Mouse (Mus musculus) spleen, adult 18-20 months (tissue): ENCODE data around the gene Thoc2.
"Not testable (repeated sequence)": the region's sequence is repeated elsewhere in the genome, so short reads cannot be mapped to it uniquely, and the experiment has no call there.

ENCODE experiments used
- DNase-seq, 2 experiments: peaks; one replicate each; pipeline ENCODE4 v3.0.0; 2022; ENCODE audit warnings: mixed read lengths in 2 of 2

Gene Thoc2

DNA sequence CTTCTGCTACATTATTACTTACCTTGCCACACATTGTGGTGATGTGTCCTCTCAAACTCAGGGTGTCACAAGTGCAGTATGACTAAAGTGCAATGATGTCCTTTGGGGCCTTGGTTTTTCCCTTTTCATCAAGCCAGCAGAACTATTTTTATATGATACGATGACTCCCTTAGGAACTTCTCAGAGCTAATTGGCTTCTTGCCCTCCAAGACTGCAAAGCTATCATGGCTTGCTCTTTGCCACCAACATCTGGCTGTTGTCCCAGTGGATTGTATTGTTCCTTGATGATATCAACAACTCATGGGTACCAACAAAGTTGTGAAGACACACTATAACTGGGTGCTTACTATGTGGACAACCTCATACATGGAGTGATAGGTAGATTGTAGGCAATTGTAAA lies at the start of gene Thoc2:
Gene Thoc2 (minus strand): TSS at position 101 of the 400 bp plus-strand sequence.
- no peak for DNase-seq

DNA sequence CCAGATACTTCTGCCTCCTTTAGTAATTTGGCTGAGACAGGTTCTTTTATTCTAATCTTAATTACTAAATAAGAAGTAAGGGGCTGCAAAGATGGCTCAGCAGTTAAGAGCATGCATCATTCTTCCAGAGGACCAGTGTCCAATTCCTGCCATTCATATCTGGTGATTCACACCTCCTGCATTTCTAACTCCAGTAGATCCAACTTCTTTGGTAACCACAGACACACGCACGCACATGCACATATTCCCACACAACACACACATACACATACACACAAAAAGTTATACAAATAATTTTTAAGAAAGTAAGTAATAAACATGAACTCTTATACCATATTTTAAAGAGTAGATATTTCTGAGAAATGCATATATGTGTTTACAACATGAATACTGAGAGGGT lies 49.6 kb upstream of the Thoc2 start:
- DNase-seq, result no peak

- DNase-seq, result no peak
Measured at GRCm38 (mm10) chrX:41969341-41969740, 48.9 kb upstream of the Thoc2 start.

GRCm38 (mm10) chrX:41957161-41957560 lies 36.7 kb upstream of the Thoc2 start:
- peak in 1 of 2 experiments; percentile 9 for DNase-seq

GRCm38 (mm10) chrX:41941840-41942239 lies 21.4 kb upstream of the Thoc2 start:
- no peak for DNase-seq

DNA sequence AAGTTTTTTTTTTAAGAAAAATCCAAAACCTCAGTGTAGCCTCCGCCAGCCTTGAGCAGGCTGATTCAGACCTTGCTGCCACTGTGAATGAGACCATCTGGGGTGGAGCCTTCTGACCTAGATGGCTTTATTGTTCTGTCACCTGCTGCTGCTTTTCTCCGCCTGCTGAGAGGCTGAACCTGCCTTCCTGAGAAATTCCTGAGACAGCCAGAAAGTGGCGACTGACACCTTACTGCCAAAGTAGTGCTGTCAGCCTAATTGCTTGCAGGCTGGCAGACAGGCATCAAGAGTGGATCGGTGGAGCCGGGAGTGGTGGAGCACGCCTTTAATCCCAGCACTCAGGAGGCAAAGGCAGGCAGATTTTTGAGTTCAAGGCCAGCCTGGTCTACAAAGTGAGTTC lies 11.3 kb upstream of the Thoc2 start:
- not testable (repeated sequence) for DNase-seq

DNA sequence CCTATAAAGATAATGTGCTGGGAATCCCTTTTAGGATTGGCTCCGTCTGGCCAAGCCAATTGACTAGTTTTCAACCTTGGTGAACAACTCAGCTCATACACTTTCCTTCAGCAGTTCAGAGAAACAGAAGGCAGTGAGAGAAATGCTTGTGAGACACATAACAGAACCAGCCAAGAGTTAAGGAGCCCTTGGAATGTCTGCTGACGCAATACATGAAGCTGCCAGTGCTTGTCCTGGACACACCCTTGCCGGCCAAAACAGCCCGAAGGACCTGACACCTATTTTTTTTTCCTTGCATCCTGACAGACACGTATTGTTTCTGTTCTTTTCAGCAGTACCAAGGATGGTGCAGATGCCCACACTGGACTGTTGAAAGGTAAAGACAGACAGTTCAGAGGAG lies 4.2 kb upstream of the Thoc2 start:
- no peak for DNase-seq

DNA sequence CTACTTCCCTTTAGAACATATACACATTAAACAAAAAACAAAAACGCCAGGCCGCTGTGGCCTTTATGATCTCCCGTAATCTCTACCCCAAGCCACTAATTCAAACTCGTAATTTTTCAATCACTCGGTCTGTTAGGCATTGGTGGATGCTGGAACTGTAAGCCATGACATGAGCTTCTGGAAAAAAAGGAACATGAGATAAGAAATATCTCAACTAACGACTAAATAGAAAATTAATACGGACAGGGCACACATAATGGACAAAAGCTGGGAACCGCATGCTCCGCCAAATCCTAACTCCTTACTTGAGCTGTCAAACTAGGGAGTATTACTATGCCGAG lies 8.4 kb downstream of the Thoc2 start:
- DNase-seq, result peak in 1 of 2 experiments; percentile 1

DNA sequence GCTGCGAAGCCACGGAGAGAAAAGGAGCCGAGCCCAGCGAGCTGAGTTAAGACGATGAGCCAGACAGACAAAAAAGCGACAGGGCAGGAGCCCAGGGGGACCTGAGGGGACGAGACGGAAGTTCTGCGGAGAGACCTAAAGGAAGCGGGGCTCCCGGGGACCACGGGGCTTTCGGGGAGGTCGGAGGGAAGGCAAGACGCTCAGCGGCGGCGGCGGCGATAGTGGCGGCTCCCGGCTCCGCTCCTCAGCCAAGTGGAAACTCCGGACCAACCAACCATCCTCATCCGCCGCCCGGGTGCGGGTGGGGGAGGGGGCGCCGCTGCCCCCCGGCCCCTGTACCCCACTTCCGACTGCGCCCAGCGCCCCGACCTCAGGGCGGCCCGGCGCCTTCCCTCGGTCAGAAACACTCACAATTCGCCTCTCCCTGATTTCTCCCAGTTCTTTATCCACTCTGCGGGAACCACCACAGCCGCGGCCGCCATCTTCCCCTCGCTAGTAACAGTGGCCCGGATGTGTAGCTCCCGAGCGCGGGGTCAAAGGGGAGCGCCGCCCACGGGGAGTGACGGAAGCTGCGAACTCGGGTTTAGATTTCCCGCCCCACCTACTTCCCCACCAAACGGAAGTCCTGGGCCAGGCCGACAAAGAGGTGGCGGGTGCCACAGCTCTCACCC lies 8.9 kb downstream of the Thoc2 start:
- DNase-seq, result peak; percentile 81 to 84

DNA sequence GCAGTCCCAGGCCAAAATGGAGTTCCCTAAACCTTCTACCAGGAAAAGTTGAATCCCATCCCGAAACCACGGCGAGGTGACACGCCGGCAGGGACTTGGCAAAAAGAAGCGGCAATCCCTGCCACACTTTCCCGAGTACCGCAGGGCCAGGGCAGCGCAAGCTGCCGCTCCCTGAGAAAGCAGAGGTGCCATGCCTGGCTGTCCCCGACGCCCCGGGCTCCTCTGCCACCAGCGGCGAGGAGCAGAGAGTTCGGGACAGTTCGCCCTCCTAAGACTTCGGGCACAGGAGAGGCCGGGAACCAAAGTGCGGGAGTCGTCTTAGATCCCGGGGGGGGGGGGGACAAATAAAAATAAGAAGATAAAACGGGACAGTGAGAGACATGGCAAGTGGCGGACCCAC lies 9.5 kb downstream of the Thoc2 start:
- peak; percentile 5 to 7 for DNase-seq

- DNase-seq, result no peak
Measured at GRCm38 (mm10) chrX:41910471-41910870, 10.0 kb downstream of the Thoc2 start.

DNA sequence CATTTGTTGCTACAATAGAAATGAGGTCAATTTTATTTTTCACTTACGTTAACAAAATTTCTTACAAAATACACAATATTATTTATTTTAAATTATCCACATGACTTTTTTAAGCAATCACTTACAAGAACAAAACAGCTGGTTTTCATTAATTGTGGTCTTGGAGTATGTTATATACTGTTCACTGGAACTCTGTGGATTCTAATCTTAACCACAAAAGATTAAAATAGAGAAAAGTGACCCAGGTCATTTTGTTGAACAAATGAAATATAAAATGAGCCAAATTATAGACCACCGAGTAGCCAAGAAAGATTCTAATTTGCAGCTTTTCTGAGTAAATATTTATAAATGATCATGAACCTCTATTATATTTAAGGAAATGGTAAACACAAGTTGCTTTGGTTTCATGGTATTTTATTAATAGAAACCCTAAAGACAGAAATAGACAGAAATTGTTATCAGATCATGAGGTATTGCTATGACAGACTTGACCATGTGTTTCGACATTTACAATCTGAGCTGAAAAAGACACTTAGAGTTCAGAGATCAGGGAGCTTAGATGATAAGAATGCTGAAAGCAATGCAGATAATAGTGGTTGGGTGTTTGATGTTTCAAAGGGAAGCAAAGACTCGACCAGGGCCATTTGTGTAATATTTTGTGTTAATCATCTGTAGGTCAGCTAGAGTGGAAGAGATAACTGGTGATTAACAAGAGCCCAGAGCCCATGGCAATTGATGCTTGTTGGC lies 35.5 kb downstream of the Thoc2 start:
- no peak for DNase-seq

DNA sequence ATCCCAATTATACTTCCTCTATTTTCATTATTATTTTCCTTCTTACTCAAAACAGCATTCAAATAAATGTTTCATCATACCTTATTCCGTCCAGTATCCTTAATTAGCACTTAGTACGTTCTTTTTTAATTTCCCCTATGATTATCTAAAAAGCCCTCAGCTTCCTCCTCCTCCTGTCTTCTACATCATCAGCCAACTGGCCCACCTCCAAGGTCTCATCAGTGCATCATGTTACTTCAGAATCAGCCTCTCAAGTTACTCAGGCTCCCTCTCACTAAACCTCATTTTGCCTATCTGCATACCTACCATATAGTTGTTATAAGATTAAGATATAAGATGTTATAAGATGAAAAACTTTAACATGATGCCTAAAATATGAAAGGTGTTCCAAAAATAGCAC lies 43.9 kb downstream of the Thoc2 start:
- DNase-seq, result no peak

GRCm38 (mm10) chrX:41837823-41838222 lies 82.7 kb downstream of the Thoc2 start:
- no peak for DNase-seq

DNA sequence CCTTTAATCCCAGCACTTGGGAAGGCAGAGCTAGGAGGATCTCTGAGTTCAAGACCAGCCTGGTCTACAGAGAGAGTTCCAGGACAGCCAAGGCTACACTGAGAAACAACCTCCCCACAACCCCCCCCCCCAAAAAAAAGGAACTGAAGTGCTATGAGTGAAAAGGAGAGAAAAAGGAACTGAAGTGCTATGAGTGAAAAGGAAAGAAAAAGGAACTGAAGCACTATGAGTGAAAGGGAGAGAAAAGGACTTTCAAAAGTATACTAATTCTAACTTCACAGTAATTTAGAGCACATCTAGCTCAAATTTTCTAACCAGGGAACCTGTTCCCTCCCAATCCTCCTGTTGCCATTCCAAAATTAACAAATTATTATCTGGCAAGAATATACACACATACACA lies 114.9 kb downstream of the Thoc2 start:
- no peak for DNase-seq

- no peak for DNase-seq
Measured at GRCm38 (mm10) chrX:41793303-41793702, 127.2 kb downstream of the Thoc2 start.
